Mouse (Mus musculus) intestine, postnatal 0 days (tissue): ENCODE measurements around the gene Gm853. TPM values are rescaled to one million over a fixed set of nuclear protein-coding genes. Genes with fewer than 3 reads are reported as not detected.
A peak's percentile ranks its signal among the peaks of the same experiment; 100 is the strongest.

Experiments
- ATAC-seq: fragments of 200-750 bp; cut with Nextera tagmentation; 2 replicates; pipeline ENCODE4 v1.8.0; 2017; ENCODE audit warnings: mild to moderate bottlenecking, moderate TSS enrichment, moderate library complexity
- H3K27ac ChIP-seq: fragments of 300-500 bp; sonication (generic); 2 replicates; pipeline ENCODE4 v1.5.1; 2014; ENCODE audit warnings: mild to moderate bottlenecking, low read depth, low read length, moderate library complexity
- H3K27me3 ChIP-seq: fragments of 300-500 bp; sonication (generic); replicated peaks from 2 replicates; pipeline ENCODE4 v1.6.1; 2014; ENCODE audit warnings: low read length, mixed read lengths; ENCODE audit not compliant: control insufficient read depth, insufficient read depth
- H3K36me3 ChIP-seq: fragments of 300-500 bp; sonication (generic); 2 replicates; pipeline ENCODE4 v1.6.1; 2014; ENCODE audit warnings: mild to moderate bottlenecking, moderate library complexity; ENCODE audit not compliant: control insufficient read depth, insufficient read depth
- H3K4me1 ChIP-seq: fragments of 300-500 bp; sonication (generic); replicated peaks from 2 replicates; pipeline ENCODE4 v1.6.1; 2014; ENCODE audit warnings: antibody characterized with exemption, low read length, mixed read lengths; ENCODE audit not compliant: control insufficient read depth, insufficient read depth
- H3K4me2 ChIP-seq: fragments of 300-500 bp; sonication (generic); replicated peaks from 2 replicates; pipeline ENCODE4 v1.6.1; 2014; ENCODE audit warnings: low read depth, mild to moderate bottlenecking, moderate library complexity
- H3K4me3 ChIP-seq: fragments of 300-500 bp; sonication (generic); 2 replicates; pipeline ENCODE4 v1.5.1; 2014; ENCODE audit warnings: low read depth, low read length
- H3K9ac ChIP-seq: fragments of 300-500 bp; sonication (generic); 2 replicates; pipeline ENCODE4 v1.6.1; 2014; ENCODE audit warnings: mild to moderate bottlenecking, low read depth, low read length
- H3K9me3 ChIP-seq: fragments of 300-500 bp; sonication (generic); 2 replicates; pipeline ENCODE4 v1.6.1; 2016; ENCODE audit warnings: mixed run types; ENCODE audit not compliant: control insufficient read depth
- CTCF ChIP-seq: sonication (generic); IDR thresholded peaks from 2 replicates; pipeline ENCODE4 v1.5.1; 2016; ENCODE audit warnings: low read depth, mild to moderate bottlenecking, control low read depth, antibody characterized with exemption, moderate library complexity
- WGBS: fragments of 180-500 bp; shearing (Covaris S2); extraction: QIAGEN DNeasy Blood & Tissue Kit; methylation state at CpG from one replicate; pipeline ENCODE4 v1.1.7; 2014; 5-methylcytosine and 5-hydroxymethylcytosine counted together
- polyA plus RNA-seq: library from polyadenylated mRNA; unstranded; fragments of >200 nt; fragmentation: Nextera tagmentation; extraction: Ambion mirVana; gene quantifications from 2 replicates; pipeline ENCODE4 v1.2.1, GENCODE M21; 2015

The Gm853 gene
- polyA plus RNA-seq, 1 experiment from 2014 or later: not detected

DNA sequence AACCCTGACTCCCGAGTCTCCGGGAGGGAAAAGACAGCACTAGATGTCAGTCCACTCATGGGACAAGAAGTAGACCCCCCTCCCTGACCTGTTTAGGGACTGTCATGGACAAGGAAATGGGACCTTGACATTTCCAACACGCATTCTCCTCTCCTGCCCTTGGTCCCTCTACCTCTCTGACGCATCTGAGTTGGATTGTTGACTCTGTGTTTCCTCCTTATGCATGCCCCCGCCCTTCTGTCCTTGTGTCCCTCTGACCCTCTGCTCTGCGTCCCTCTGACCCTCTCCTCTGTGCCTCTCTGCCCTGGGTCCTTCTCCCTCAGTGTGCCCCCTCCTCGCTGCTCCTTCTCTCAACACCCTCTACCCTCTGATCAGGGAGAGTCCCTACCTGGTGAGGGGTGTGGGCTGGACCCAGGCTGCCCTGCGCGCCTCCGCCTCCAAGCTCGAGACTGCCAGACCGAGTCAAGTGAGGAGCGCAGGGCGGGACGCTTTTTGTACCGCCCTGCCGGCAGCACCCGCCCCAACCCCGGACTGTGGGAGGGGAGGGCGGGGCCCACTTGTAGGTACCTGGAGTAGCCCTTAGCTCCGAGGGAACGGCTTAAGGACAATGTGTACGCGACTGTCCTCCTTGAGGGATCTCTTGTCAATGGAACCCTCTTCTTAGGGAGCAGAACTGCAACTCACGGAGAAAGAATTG is 47.7 kb downstream of the Gm853 start:
- no peaks in the 10 kb centered on the region for H3K9me3 ChIP-seq
- no peaks in the 10 kb centered on the region for H3K27me3 ChIP-seq
- H3K4me3 ChIP-seq: peak overlapping the region; percentile 42
- H3K9ac ChIP-seq: peak overlapping the region; percentile 57
- peak overlapping the region; percentile 72 for H3K4me2 ChIP-seq
- WGBS: 2% methylated on average over 25 of the region's 25 CpGs
- TF ChIP-seq CTCF: no peak
- H3K27ac ChIP-seq: peak overlapping the region; percentile 87
- H3K4me1 ChIP-seq: peaks cover 13% of the 10 kb centered on the region
- peaks cover 20% of the 10 kb centered on the region; the same call in 1 of the 2 replicates for H3K36me3 ChIP-seq
- peak; percentile 84 for ATAC-seq

- peak overlapping the region; percentile 87 for H3K27ac ChIP-seq
- peak overlapping the region; percentile 72 for H3K4me2 ChIP-seq
- TF ChIP-seq CTCF: no peak
- no peaks in the 10 kb centered on the region for H3K27me3 ChIP-seq
- H3K9ac ChIP-seq: peak overlapping the region; percentile 57
- peak overlapping the region; percentile 42 for H3K4me3 ChIP-seq
- no peaks in the 10 kb centered on the region for H3K9me3 ChIP-seq
- H3K4me1 ChIP-seq: peaks cover 18% of the 10 kb centered on the region
- WGBS: 24% methylated on average over 19 of the region's 19 CpGs
- H3K36me3 ChIP-seq: peaks cover 20% of the 10 kb centered on the region; the same call in 1 of the 2 replicates
- ATAC-seq: 0 out of 2 replicates have a peak, but pooled peaks have one; percentile 7
These were observed 48.3 kb downstream of the Gm853 start for GRCm38 (mm10) chr4:130173911-130174311.

GRCm38 (mm10) chr4:130173060-130173822 is 49.0 kb downstream of the Gm853 start:
- no peaks in the 10 kb centered on the region for H3K9me3 ChIP-seq
- H3K9ac ChIP-seq: peak overlapping the region; percentile 57; the same call in 1 of the 2 replicates
- H3K27me3 ChIP-seq: no peaks in the 10 kb centered on the region
- TF ChIP-seq CTCF: no peak
- peaks cover 20% of the 10 kb centered on the region; the same call in 1 of the 2 replicates for H3K36me3 ChIP-seq
- H3K27ac ChIP-seq: peak overlapping the region; percentile 87
- H3K4me3 ChIP-seq: peak overlapping the region; percentile 42
- peak overlapping the region; percentile 72 for H3K4me2 ChIP-seq
- no peak for ATAC-seq
- WGBS: 50% methylated on average over 11 of the region's 11 CpGs
- peaks cover 25% of the 10 kb centered on the region for H3K4me1 ChIP-seq

DNA sequence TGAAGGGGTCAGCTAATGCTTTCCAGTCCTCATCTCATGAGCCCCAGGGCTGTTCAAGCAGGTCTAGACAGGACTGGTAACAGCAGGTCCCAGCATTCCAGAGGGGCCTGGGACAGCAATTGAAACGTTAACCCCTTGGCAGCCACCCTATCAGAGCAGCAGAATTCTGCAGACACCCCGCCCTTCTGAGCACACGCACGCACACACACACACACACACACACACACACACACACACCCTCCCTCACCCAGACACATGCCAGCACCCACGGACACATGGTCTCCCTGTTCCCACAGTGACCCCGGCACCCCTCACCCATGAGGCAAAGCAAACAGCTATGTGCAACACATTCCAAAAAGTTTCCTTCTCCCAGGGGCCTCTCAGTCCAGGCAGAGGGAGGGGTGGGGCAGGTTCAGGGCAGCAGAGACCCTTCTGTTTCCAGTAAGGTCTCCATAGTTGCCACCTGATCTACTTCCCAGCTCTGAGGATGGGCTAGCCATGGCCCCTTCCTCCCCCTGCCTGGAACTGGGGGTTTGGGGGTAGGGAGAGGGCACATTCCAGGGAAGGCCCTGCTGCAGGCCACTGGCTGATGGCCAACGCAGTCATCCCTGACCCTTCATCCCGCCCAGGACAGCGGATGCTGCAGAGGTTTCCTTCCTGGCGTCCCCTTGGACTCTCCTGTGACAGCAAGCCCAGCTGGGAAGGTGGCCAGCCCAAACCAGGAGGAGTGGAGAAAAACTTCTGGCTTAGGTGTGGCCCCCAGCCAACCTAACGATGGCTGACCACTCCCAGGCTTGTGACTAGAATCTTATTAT is 50.0 kb downstream of the Gm853 start:
- Histone ChIP-seq H3K27ac (peak overlapping the region; percentile 50; the same call in 1 of the 2 replicates), H3K4me1 (peaks cover 35% of the 10 kb centered on the region), H3K9ac (no peak overlapping the region), H3K4me2 (peak overlapping the region; percentile 72), H3K4me3 (0 out of 2 replicates have a peak overlapping the region, but pooled peaks have one; percentile 2), H3K27me3 (no peaks in the 10 kb centered on the region), H3K9me3 (no peaks in the 10 kb centered on the region), H3K36me3 (peaks cover 26% of the 10 kb centered on the region; the same call in 1 of the 2 replicates)
- 36% methylated on average over 11 of the region's 11 CpGs for WGBS
- no peak for TF ChIP-seq CTCF
- no peak for ATAC-seq

DNA sequence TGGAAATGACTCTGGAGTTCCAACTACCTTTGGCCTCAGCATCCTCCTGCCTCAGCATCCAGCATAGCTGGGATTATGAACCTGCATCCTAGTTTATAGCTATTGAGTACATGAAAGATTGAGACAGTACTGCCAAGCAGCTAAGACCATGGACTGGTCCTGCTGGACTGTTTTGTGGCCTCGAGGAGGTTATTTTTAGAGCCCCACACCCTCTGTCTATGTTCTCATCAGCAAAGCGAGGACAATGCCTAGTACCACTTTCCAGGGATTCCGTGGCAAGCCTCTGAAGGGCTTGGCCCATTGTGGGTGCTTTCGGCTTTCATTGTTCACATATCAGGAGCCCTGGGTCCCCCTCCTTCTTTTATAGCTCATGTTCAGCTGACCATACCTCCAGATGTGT is 51.8 kb downstream of the Gm853 start:
- TF ChIP-seq CTCF: no peak
- WGBS: 71% methylated on average over 4 of the region's 4 CpGs
- no peaks in the 10 kb centered on the region for H3K9me3 ChIP-seq
- peaks cover 42% of the 10 kb centered on the region; the same call in 1 of the 2 replicates for H3K36me3 ChIP-seq
- no peak overlapping the region for H3K4me3 ChIP-seq
- H3K4me1 ChIP-seq: peaks cover 31% of the 10 kb centered on the region
- no peak for ATAC-seq
- no peak overlapping the region for H3K9ac ChIP-seq
- no peak overlapping the region for H3K27ac ChIP-seq
- H3K4me2 ChIP-seq: no peak overlapping the region
- H3K27me3 ChIP-seq: no peaks in the 10 kb centered on the region
